Mouse (Mus musculus) gastrocnemius, adult 18-20 months (tissue): Measurements from ENCODE around the gene Kri1. TPM values are rescaled to one million over a fixed set of nuclear protein-coding genes. Genes with fewer than 3 reads are reported as not detected.
"Not testable (repeated sequence)": the region's sequence is repeated elsewhere in the genome, so short reads cannot be mapped to it uniquely, and the experiment has no call there.

Experiments used
- DNase-seq: peaks from one replicate; pipeline ENCODE4 v3.0.0; 2021; ENCODE audit warnings: low spot score
- total RNA-seq, 2 experiments: library from RNA; stranded (reverse); gene quantifications; 2 replicates each; pipeline ENCODE4 v1.2.3; 2021

The Kri1 gene
- total RNA-seq, 2 experiments from 2014 or later: 8.0 to 9.3 TPM

DNA sequence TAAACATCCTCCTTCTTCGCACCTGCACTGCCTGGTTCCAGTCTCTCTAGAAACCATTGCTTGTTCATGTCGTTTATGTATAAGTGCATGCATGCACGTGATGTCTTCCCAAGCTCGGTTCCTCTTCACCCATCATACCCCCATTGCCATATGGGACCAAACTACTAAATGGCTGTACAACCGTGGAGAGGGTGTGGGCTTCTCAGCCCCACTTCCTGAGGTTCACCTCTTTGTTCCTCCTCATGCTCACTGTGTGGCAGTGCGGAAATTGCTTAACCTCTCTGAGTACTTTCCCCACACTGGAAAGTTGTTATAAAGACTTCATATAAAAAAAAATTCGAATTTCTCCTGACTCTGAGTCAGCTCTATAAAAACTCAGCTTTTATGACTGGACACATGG is 28.9 kb upstream of the Kri1 start:
- DNase-seq: no peak

DNA sequence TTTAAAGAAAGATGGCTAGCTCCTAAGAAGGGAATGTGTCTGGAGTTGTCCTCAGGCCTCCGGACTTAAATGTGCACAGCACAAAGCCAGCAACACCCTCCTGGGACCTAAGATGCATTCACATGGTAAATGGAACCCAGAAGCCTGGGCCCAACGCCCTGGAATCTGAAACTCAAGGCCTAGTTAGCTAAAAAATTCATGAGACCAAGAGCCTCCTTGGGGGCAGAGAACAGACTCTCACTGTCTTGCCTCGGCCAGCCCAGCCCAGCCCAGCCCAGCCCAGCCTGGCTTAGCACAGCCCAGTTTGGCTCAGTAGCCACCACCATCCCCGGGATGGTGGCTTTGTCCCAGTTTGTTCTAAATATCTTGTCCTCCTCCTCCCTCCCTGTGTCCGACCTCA is 27.7 kb upstream of the Kri1 start:
- peak; percentile 35 for DNase-seq

DNA sequence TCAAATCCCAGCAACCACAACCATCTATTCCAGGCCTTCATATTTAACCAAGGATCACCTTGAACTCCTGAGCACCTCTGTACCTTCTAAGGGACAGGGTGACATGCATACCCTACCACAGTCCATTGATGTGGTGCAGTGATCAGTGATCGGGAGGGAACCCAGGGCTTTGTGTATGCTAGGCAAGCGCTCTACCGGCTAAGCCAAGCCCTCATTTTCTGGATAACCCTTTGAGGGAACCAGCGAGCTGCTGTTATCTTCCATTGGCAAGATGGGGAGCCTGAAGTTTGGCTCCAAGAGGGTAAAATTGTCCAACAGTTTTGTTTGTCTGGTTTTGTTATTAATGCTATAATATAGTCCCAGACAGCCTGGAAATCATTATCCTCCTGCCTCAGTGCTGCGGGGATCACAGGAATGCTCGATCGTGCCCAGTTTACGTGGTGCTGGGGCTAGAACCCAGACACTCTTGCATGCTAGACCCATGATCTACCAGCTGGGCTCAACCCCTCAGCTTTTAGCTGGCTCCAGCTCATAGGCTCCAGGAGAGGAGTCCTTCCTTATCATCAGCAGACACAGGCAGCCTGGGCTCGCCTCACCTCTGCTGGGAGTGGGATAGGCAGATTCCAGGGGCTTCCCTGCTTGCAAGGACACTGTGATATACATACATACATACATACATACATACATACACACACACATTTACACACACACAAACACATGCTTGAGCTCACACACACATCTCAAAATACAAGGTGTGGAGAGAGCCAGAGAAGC is 26.8 kb upstream of the Kri1 start:
- no peak for DNase-seq

DNA sequence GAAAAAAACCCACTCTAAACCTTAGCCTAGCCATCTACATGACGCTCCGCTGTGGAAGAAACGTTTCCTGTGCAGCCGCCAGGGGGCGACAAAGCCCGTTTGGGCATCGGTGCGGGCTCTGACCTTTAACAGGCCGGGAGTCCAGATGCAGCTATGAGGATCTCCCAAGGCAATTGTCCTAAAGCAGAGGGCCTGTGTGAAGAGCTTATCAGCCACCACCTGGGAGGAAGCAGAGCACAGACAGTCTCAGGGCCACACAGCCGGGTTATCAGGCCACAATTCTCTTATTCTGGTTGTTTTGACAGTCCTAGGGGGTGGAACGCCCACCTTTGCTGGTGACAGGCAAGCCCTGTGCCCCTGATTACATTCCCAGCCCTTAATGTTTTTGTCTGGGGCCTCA is 25.6 kb upstream of the Kri1 start:
- peak; percentile 92 for DNase-seq

DNA sequence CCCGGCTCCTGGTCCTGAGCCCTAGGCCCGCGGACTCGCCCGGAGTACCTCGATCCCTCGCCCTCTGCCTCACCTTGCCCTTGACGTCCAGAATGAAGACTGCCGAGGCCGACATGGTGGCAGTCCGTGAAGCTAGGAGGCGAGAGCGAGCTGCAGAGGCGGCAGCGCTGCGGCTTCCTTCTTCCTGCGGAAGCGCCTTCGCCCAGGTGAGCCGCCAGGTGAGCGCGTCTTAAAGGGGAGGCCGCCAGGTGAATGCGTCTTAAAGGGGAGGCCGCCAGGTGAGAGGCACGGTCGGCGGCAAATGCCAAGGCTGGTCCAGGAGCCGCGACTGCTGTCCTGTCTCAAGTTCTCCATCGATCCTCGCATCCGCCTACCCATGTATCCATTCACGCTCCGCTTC is 24.4 kb upstream of the Kri1 start, which contains the start of gene Ap1m2:
Gene Ap1m2 (minus strand): TSS at position 204 of the 400 bp plus-strand sequence.
- no peak for DNase-seq

DNA sequence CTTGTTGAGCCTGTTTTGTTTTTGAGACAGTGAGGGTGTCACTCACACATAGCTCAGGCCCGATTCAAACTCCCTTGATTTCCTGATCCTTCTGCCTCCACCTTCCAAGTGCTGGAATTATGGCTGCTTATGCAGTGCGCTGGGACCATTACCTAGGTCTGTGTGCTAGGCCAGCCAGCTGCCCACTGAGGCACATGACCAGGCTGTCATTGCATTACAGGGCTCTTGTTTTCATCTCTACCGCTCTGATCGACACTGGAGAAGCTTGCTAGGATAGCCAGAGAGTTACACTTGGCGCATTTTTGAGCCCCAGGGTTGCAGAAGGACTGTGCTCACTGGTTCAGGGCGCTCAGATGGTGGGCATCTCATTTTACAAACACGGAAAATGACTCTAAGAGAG is 23.9 kb upstream of the Kri1 start:
- no peak for DNase-seq

- no peak for DNase-seq
These were observed 21.5 kb upstream of the Kri1 start for GRCm38 (mm10) chr9:21309150-21309741.

GRCm38 (mm10) chr9:21305065-21305464 is 17.3 kb upstream of the Kri1 start:
- DNase-seq: no peak

DNA sequence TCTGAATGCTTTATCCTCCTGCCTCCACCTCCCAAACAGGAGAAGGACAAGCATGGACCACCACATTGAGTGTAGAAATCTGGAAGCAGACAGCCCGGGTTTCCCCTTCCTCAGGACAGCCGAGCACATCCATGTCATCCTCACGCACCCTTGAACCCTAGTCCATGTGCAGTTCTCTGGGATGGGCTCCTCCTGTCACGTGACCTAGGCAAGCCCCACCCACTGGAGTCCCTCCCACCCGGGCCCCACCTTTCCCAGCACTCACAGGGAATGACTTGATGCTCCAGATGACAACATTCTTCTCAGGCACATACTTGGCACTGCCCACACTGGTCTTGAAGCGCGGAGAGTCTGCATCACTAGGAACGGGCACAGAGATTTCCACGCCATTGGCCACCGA is 11.2 kb upstream of the Kri1 start:
- no peak for DNase-seq

GRCm38 (mm10) chr9:21292271-21292670 is 4.5 kb upstream of the Kri1 start:
- DNase-seq: no peak

GRCm38 (mm10) chr9:21291868-21292267 is 4.1 kb upstream of the Kri1 start:
- DNase-seq: not testable (repeated sequence)

DNA sequence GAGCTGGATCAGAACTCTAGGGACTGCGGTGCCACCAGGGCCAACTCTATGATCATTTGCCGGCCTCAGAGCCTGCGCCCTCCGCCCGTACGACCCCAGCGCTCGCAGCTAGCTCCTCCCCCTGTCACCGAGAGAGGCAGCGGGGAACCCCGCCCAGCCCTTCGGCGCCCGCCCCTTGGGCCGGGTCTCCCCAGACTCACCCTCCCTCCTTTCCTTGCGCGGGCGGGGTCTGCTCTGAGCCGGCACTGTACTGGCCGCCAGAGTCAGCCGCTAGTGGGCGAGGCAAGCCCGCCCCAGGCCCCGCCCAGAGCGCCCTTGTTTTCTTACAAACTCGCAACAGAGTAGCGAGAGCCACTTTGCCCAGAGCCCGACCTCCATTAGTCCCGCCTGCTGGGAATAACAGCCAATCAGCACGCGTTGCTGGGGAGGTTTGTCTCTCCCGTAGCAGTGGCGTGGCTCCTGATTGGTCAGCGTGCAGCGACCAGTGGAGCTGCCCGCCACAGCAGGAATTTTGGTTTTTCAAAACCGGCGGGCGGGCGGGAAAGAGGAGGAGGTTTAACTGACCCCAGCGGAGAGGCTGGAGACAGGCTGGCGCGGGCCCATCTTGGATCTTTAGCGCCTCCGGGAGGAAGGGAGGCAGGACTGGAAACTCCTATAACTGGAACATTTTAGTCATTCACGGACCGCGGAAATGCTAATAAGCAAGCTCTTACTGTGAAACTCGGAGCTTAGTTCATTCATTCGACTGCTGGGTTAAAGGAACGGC is 3.4 kb upstream of the Kri1 start, which contains the start of gene Cdkn2d:
Gene Cdkn2d (minus strand): TSS at position 386 of the 766 bp plus-strand sequence.
- DNase-seq: peak; percentile 100

- DNase-seq: peak; percentile 36
These were observed 2.8 kb upstream of the Kri1 start for GRCm38 (mm10) chr9:21290589-21290988.

GRCm38 (mm10) chr9:21289337-21289671 is 1.5 kb upstream of the Kri1 start:
- DNase-seq: no peak

DNA sequence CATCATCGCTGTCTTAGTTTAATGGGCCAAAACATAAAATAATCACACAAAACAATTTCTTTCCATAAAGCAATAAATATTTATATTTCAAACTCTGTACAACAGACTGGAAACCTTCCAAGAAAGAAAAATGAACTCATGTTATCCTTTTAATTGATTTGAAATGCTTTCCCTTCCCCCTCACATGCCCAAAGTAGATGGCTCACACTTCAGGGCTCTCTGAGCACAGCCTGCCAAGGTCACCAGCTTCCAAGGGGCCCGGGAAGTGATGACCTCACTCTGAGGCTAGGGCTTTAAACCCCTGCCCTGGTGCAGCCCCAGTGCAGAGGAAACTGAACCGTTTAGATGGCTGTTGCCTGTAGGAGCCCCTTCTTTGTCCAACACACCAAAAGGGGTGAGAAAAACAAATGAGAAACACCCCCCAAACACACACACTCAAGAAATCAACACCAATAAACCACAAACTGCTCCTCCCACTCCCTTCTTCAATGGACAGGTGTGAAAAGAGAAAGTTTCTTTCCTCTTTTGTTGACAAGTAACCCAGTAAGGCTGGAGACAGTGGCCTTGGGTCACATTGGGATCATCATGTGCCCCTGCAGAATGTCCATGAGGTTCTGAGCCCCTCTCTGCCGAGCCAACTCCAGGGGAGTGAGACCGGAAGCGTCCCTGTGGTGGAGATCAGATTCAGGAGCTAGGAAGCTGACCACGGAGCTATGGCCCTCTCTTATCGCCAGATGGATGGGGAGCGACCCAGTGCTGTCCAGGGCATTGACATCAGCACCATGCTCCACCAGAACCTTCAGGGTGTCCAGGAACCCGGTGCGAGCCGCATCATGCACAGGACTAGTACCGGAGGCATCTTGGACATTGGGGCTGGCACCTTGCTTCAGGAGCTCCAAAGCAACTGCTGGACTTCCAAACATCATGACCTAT is 901 bp upstream of the Kri1 start:
- no peak for DNase-seq

DNA sequence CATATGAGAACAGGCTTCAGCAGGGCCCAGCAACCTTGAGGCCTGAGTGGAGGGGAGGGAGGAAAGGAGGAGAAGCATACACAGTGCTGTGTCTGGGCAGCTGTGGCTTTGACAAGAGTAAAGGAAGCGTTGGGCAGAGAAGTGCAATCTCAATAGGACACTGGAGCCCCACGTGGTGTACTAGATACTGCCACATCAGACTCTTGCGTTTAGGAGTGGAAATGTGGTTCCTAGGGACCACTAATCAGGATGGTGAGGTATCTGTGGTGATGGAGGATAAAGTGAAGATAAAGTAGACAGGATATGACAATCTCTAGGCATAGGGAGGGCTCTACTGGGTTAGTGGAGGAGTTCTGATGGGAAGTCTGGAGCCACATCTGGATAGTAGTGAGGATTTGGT is 1.0 kb downstream of the Kri1 start:
- no peak for DNase-seq

GRCm38 (mm10) chr9:21283994-21284393 is 3.8 kb downstream of the Kri1 start:
- no peak for DNase-seq

- no peak for DNase-seq
These were observed 4.2 kb downstream of the Kri1 start for GRCm38 (mm10) chr9:21283591-21283990.

DNA sequence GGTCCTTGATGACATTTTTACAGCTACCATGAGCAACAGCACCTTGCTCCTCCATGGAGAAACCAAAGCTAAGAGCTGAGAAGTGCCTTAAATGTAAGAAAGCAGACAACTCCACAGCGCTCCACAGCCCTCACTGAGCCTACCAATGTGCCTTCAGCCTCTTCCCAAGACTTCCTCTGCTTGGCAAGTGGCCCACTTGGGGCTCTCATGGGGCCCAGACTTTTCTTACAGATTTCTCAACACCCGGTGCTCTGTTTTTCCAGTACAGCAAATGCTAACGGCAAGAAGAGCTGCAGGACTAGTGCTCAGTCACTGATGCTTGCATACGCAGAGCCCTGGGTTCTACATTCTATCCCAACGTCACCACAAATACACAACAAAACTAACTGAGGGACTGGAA is 10.0 kb downstream of the Kri1 start:
- DNase-seq: no peak

GRCm38 (mm10) chr9:21276307-21276706 is 11.5 kb downstream of the Kri1 start:
- DNase-seq: no peak

- DNase-seq: no peak
These were observed 12.0 kb downstream of the Kri1 start for GRCm38 (mm10) chr9:21275727-21276126.
